ENCODE assay signal across 10 mouse cellular contexts in genomic region chr14:75502446-75502845, GRCm38 (mm10). TPM values are rescaled to one million over a fixed set of nuclear protein-coding genes. Genes with fewer than 3 reads are reported as not detected.
A peak's percentile ranks its signal among the peaks of the same experiment; 100 is the strongest.
DNase-seq lines count a peak whose midpoint lies in the region; ATAC-seq and TF ChIP-seq lines count a peak whose summit lies in the region.
"Had no signal": no experiment of that assay in that cellular context is flagged by ENCODE, and none has a peak within 500 bp of the region (broad histone marks: within the 10 kb centered on the region; RNA-seq: fewer than 3 reads in every experiment).

No protein-coding gene starts in this region.

- no peaks in the 10 kb centered on the region for H3K4me1 ChIP-seq in lung, postnatal 0 days (ENCODE audit: insufficient read depth, low read depth, low read length)
- H3K4me1 ChIP-seq: limb, embryonic 15.5 days had no signal

- ATAC-seq in lung, postnatal 0 days = no peak
- no peak for ATAC-seq in CD4-positive, CD25-positive, alpha-beta regulatory T cell, adult 4 months

- no peak for TF ChIP-seq EP300 in lung, postnatal 0 days (IDR thresholded peaks at IDR 0.05)

- peak; percentile 18 for DNase-seq in gastrocnemius, postnatal 10 days
- DNase-seq in gastrocnemius, postnatal 25 days = no peak
- peak; percentile 65 for DNase-seq in lung, postnatal 10 days
- no peak for DNase-seq in lung, postnatal 0 days (ENCODE audit: low spot score)
- DNase-seq in heart, adult 8-10 months (ENCODE audit: low spot score) = peak; percentile 11
- DNase-seq in lung, postnatal 25 days (ENCODE audit: low spot score) = peak; percentile 7
- DNase-seq in T-cell, adult 2 months (ENCODE audit: low spot score) = no peak

- H3K4me3 ChIP-seq in lung, postnatal 0 days (ENCODE audit: low read depth, low read length) = no peak overlapping the region
- H3K4me3 ChIP-seq: limb, embryonic 15.5 days had no signal

- H3K36me3 ChIP-seq in lung, postnatal 0 days (ENCODE audit: insufficient read depth, low read length) = no peaks in the 10 kb centered on the region
- H3K36me3 ChIP-seq: limb, embryonic 15.5 days had no signal

- H3K9ac ChIP-seq in lung, postnatal 0 days (replicated peaks; ENCODE audit: low read depth) = no peak overlapping the region
- H3K9ac ChIP-seq: limb, embryonic 15.5 days had no signal

- H3K4me2 ChIP-seq in lung, postnatal 0 days (replicated peaks; ENCODE audit: low read depth, low read length) = no peak overlapping the region
- H3K4me2 ChIP-seq: limb, embryonic 15.5 days had no signal

- WGBS in lung, postnatal 0 days = 37% methylated on average over 8 of the region's 8 CpGs

- no peak for TF ChIP-seq CTCF in lung, postnatal 0 days (IDR thresholded peaks at IDR 0.05)

- H3K27me3 ChIP-seq in lung, postnatal 0 days (replicated peaks; ENCODE audit: insufficient read depth, low read length) = no peaks in the 10 kb centered on the region
- H3K27me3 ChIP-seq: limb, embryonic 15.5 days had no signal

- no peaks in the 10 kb centered on the region for H3K9me3 ChIP-seq in lung, postnatal 0 days (ENCODE audit: low read length)
- H3K9me3 ChIP-seq: limb, embryonic 15.5 days had no signal

- no peak overlapping the region for H3K27ac ChIP-seq in lung, postnatal 0 days (ENCODE audit: low read length)
- H3K27ac ChIP-seq: limb, embryonic 15.5 days had no signal

RNA-seq across cellular contexts. Expression of gene Siah3, which starts 46.7 kb away (rescaled TPM):
- total RNA-seq in gastrocnemius, postnatal 10 days (2021) = under 1 TPM; 0.63 to 0.81 TPM
- total RNA-seq in gastrocnemius, postnatal 25 days (2021) = under 1 TPM; 0.05 to 0.16 TPM
- polyA plus RNA-seq in lung, postnatal 0 days (2015; fragmentation: Nextera tagmentation; extraction: Ambion mirVana) = not detected in 2 replicates
- not detected for total RNA-seq in heart, adult 8-10 months (2022)
- under 1 TPM in 1 of 2 experiments, not detected in 1; 0.47 TPM for polyA plus RNA-seq in CD4-positive, CD25-positive, alpha-beta regulatory T cell, adult 4 months (2017; shearing (Covaris generic))
- polyA plus RNA-seq: heart, postnatal 0 days had no signal

Comparison
In these comparisons a context has a peak if more than half of its experiments do, and no peak if none do; other contexts are left out.
1. DNase-seq: peak in gastrocnemius, postnatal 10 days (single experiment), lung, postnatal 10 days (single experiment), heart, adult 8-10 months (single experiment) and lung, postnatal 25 days (single experiment); none in gastrocnemius, postnatal 25 days (single experiment), lung, postnatal 0 days (single experiment) and T-cell, adult 2 months (single experiment).